Mouse (Mus musculus): Measurements from ENCODE around the gene Gja5. TPM values are rescaled to one million over a fixed set of nuclear protein-coding genes. Genes with fewer than 3 reads are reported as not detected.

Gene Gja5
- total RNA-seq (2023): 0.88 TPM in 1 of 2 replicates, not detected in the other

GRCm38 (mm10) chr3:96904393-96904792, at the start of gene Gja5:
TSS of gene Gja5 (plus strand) at chr3:96904693.

GRCm38 (mm10) chr3:96904851-96905541, 503 bp downstream of the Gja5 start, which contains the start of gene Gpr89:
TSS of gene Gpr89 (minus strand) at chr3:96905346.

GRCm38 (mm10) chr3:96925920-96926319, 21.4 kb downstream of the Gja5 start, which contains the start of gene Gja8:
TSS of gene Gja8 (minus strand) at chr3:96926020.

Other genes starting within 250 kb of the Gja5 start
- gene Ankrd35, start 234.6 kb upstream of the Gja5 start, total RNA-seq (2023): not detected in 2 replicates
- gene Pias3, start 208.3 kb upstream of the Gja5 start, total RNA-seq (2023): 35.0 and 35.4 TPM in 2 replicates
- gene Nudt17, start 196.1 kb upstream of the Gja5 start, total RNA-seq (2023): 0.88 and 1.3 TPM in 2 replicates
- gene Polr3c, start 177.1 kb upstream of the Gja5 start, total RNA-seq (2023): 33.7 and 44.1 TPM in 2 replicates
- 62.1 and 69.5 TPM in 2 replicates for gene Rnf115, start 177.0 kb upstream of the Gja5 start, total RNA-seq (2023)
- gene Pdzk1, start 75.4 kb upstream of the Gja5 start, total RNA-seq (2023): not detected in 2 replicates
- not detected in 2 replicates for gene Cd160, start 75.3 kb upstream of the Gja5 start, total RNA-seq (2023)
- gene Gpr89, start 653 bp downstream of the Gja5 start, total RNA-seq (2023): 6.1 and 6.4 TPM in 2 replicates
- gene Gja8, start 21.3 kb downstream of the Gja5 start, total RNA-seq (2023): not detected in 2 replicates

Measured in neutrophil, adult 65 days (primary cell).